Mouse (Mus musculus): ENCODE data around the gene Myrip.

DNA sequence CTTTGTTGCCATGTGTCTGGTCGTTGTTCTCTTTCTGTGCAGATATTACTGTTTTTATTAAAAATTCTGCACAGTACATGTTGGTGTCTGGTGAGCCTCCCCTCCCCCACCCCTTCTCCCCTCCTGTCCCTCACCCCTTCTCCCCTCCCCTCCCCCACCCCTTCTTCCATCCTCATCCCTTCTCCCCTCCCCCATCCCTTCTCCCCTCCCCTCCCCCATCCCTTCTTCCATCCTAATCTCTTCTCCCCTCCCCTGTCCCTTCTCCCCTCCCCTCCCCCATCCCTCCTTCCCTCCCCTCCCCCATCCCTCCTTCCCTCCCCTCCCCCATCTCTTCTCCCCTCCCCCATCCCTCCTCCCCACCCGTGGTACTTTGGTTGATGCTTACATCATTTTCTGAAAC, 135.5 kb downstream of the Myrip start:
- TF ChIP-seq POLR2A (IDR thresholded peaks at IDR 0.05; ENCODE audit: borderline replicate concordance, extremely low read depth, insufficient read depth, insufficient read length, poor library complexity, severe bottlenecking), result no peak
- TF ChIP-seq CTCF (IDR thresholded peaks at IDR 0.05; ENCODE audit: borderline replicate concordance, extremely low read depth, insufficient read depth, insufficient read length), result no peak

Data from brain, embryonic 14.5 days (tissue).